Mouse (Mus musculus) lung, postnatal 10 days (tissue): ENCODE measurements at regions not wholly inside any gene's neighbourhood (a gene's known extent, or its start where the extent isn't known, plus 50 kb on each side); places are given as distances from the start of the nearest gene placed in this dataset.
"Not testable (repeated sequence)": the region's sequence is repeated elsewhere in the genome, so short reads cannot be mapped to it uniquely, and the experiment has no call there.

ENCODE experiments used
- DNase-seq: peaks from one replicate; pipeline ENCODE4 v3.0.0; 2021

- no peak for DNase-seq
Measured at GRCm38 (mm10) chr10:84212096-84212785, 228.2 kb downstream of the Nuak1 start.

- DNase-seq: no peak
Measured at GRCm38 (mm10) chr10:84214812-84215211, 225.6 kb downstream of the Nuak1 start.

- no peak for DNase-seq
Measured at GRCm38 (mm10) chr10:84229224-84229921, 211.0 kb downstream of the Nuak1 start.

GRCm38 (mm10) chr10:84230011-84230781 is 210.2 kb downstream of the Nuak1 start:
- peak; percentile 10 for DNase-seq

- DNase-seq: no peak
Measured at GRCm38 (mm10) chr10:84235006-84235405, 205.4 kb downstream of the Nuak1 start.

GRCm38 (mm10) chr10:84236236-84236635 is 204.2 kb downstream of the Nuak1 start:
- DNase-seq: no peak

- no peak for DNase-seq
Measured at GRCm38 (mm10) chr10:84238279-84238963, 202.0 kb downstream of the Nuak1 start.

DNA sequence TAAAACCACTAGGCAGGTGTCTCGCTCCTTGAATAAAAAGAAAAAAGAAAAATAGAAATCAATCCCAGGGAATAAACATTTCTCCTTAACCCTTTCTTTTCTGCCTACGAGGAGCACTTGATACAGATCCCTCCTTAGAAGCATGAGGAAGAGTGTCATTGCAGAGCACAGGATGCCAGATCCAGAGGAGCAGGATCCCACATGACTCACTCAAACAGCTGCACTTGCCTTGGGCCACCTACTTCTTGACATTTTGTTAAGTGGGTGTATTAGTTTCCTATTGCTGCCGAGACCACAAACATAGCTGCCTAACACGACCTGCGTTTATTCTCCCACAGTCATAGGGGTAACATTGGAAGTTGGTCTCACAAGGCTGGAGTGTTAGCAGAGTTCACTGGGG is 197.1 kb downstream of the Nuak1 start:
- DNase-seq: no peak

GRCm38 (mm10) chr10:84249346-84249745 is 191.1 kb downstream of the Nuak1 start:
- DNase-seq: no peak

DNA sequence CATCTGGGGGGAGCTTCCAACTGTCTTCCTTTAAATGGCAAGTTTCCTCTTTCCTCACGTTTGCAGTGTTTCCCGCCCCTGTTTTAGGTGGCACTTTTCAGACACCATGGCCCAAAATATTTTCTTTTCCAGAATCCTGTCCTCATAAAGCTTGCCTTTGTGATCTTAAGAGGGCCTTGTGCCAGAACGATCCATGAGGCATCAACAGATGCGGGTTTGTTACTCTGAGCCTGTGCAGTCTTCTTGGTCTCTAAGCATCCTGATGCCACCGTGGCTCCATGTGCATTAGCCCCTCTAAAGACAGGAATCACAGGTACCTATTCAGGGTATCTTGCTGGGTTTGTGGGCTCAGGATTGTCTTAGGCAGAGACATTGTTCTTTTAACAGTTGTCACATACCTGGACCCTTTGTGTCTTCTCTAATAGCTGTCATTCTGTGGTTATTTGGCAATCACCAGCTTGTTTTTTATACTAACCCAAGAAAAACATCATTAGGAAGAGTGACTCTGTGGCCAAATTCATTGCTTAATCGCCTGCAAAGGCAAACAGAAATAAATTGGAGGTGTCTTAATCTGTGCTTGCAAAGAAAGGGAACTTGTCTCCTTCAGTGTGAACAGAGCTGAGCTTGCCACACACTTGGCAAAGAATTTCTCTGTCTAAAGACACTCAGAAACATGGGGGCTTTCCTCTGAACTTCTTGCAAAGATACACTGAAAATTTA is 179.3 kb downstream of the Nuak1 start:
- no peak for DNase-seq

- DNase-seq: no peak
Measured at GRCm38 (mm10) chr10:84262943-84263342, 177.5 kb downstream of the Nuak1 start.

GRCm38 (mm10) chr10:84285832-84286506 is 154.4 kb downstream of the Nuak1 start:
- peak; percentile 78 for DNase-seq

DNA sequence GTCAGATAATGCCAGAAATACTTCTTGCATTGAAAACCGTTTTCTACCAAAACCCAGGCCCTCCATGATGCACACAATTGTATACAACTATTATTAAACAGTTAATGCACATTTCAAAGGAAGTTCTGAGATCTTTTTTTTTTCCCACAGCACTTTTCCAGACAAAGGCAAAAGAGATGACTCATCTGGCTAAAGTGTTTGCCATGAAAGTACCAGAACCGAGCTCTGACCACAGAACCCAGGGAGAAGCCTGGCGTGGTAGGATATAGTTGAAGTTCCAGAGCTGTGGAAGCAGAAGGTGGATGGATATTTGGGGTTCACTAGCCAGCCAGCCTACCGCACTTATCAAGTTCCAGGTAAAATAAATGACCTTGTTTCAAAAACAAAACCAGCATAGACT is 146.0 kb downstream of the Nuak1 start:
- DNase-seq: no peak

GRCm38 (mm10) chr10:84296168-84296567 is 144.2 kb downstream of the Nuak1 start:
- DNase-seq: no peak

DNA sequence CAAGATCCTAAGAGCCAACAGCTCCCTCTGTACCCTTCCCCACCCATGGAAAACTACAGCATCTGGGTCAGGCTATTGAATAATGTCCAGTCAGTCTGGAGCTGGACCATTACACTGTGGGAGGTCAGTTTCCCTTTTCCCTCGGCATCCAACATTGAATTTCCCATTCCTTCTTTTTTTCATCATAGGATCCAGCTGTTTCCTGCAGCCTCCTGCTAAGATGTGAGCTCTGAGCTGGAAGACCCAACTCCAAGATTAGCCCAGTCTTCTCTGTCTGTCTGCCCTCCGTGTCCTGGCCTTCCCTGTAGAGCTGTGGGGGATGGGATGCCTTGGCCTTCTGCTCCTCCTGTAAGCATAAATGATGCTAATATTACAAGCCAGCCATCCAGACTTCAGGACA is 138.8 kb downstream of the Nuak1 start:
- peak; percentile 7 for DNase-seq

GRCm38 (mm10) chr10:84302821-84303520 is 137.4 kb downstream of the Nuak1 start:
- no peak for DNase-seq

DNA sequence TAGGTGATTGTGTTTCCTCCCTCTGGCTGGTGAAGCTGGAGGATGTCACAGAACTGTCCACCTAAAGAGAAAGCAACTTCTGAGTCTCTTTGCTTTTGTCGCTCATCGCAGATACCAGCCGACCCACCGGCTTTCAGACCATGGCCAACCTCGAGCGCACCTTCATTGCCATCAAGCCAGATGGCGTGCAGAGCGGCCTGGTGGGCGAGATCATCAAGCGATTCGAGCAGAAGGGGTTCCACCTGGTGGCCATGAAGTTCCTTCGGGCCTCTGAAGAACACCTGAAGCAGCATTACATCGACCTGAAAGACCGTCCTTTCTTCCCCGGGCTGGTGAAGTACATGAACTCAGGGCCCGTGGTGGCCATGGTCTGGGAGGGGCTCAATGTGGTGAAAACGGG is 131.7 kb downstream of the Nuak1 start:
- not testable (repeated sequence) for DNase-seq

- DNase-seq: no peak
Measured at GRCm38 (mm10) chr10:84310653-84311052, 129.7 kb downstream of the Nuak1 start.

GRCm38 (mm10) chr10:84312656-84313055 is 127.7 kb downstream of the Nuak1 start:
- no peak for DNase-seq

DNA sequence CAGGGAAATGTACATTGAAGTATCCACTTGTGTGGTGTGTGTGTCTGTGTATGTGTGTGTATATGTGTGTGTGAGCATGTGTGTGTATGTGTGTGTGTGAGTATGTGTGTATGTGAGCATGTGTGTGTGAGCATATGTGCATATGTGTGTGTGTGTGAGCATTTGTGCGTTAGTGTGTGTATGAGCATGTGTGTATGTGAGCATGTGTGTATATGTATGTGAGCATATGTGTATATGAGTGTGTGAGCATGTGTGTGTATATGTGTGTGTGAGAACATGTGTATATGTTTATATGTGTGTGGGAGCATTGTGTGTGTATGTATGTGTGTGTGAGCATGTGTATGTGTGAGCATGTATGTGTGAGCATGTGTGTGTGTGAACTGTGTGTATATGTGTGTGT is 123.5 kb downstream of the Nuak1 start:
- no peak for DNase-seq

GRCm38 (mm10) chr10:84317960-84318359 is 122.4 kb downstream of the Nuak1 start:
- DNase-seq: peak; percentile 25
